Mouse (Mus musculus) MEL (cell line): ENCODE results near the gene Psmc3ip. TPM values are rescaled to one million over a fixed set of nuclear protein-coding genes. Genes with fewer than 3 reads are reported as not detected.

Source experiments
- polyA plus RNA-seq, 2 experiments: library from polyadenylated mRNA; stranded (reverse) in 1 of 2; unstranded in 1 of 2; fragments of >175 nt in 1 of 2; fragments of >200 nt in 1 of 2; gene quantifications; 2 replicates each; pipeline versions ENCODE4 v1.2.1 to v1.2.4; 2012; ENCODE audit warnings: low replicate concordance in 2 of 2, low read depth in 1 of 2; ENCODE audit not compliant: insufficient read length in 2 of 2, insufficient read depth in 1 of 2, missing spikeins in 1 of 2
- total RNA-seq: library from RNA; depleted of rRNA; stranded (reverse); fragments of 300-350 nt; gene quantifications from 2 replicates; pipeline ENCODE4 v1.2.3, GENCODE M21; 2012; rRNA removed

Gene Psmc3ip
- total and polyA plus RNA-seq, 3 experiments = 8.2 to 14.5 TPM; not detected in 1

Other genes with a start within 250 kb of the Psmc3ip start
- gene Stat5b, start 244.7 kb downstream of the Psmc3ip start, total RNA-seq = 28.7 and 29.3 TPM in 2 replicates
- 10 to 100 TPM; 32.3 to 37.0 TPM for gene Stat5b, start 244.7 kb downstream of the Psmc3ip start, polyA plus RNA-seq
- 54.2 and 59.0 TPM in 2 replicates for gene Stat5a, start 236.1 kb downstream of the Psmc3ip start, total RNA-seq
- 10 to 100 TPM in 1 of 2 experiments, not detected in 1; 86.8 TPM for gene Stat5a, start 236.1 kb downstream of the Psmc3ip start, polyA plus RNA-seq
- 25.7 and 31.1 TPM in 2 replicates for gene Stat3, start 155.9 kb downstream of the Psmc3ip start, total RNA-seq
- 100 to 1,000 TPM in 1 of 2 experiments, 10 to 100 TPM in 1; 64.7 to 249 TPM for gene Stat3, start 155.9 kb downstream of the Psmc3ip start, polyA plus RNA-seq
- gene Cavin1, start 124.5 kb downstream of the Psmc3ip start, total RNA-seq = 2.9 and 3.4 TPM in 2 replicates
- gene Cavin1, start 124.5 kb downstream of the Psmc3ip start, polyA plus RNA-seq = 1 to 10 TPM in 1 of 2 experiments, not detected in 1; 9.0 TPM
- gene Atp6v0a1, start 86.0 kb downstream of the Psmc3ip start, total RNA-seq = 12.8 and 20.8 TPM in 2 replicates
- 10 to 100 TPM in 1 of 2 experiments, not detected in 1; 23.2 TPM for gene Atp6v0a1, start 86.0 kb downstream of the Psmc3ip start, polyA plus RNA-seq
- 1.1 and 1.5 TPM in 2 replicates for gene Naglu, start 25.4 kb downstream of the Psmc3ip start, total RNA-seq
- 1 to 10 TPM in 1 of 2 experiments, not detected in 1; 3.1 TPM for gene Naglu, start 25.4 kb downstream of the Psmc3ip start, polyA plus RNA-seq
- not detected in 2 replicates for gene Hsd17b1, start 17.0 kb downstream of the Psmc3ip start, total RNA-seq
- not detected for gene Hsd17b1, start 17.0 kb downstream of the Psmc3ip start, polyA plus RNA-seq
- gene Coasy, start 12.9 kb downstream of the Psmc3ip start, total RNA-seq = 34.8 and 42.9 TPM in 2 replicates
- 10 to 100 TPM in 1 of 2 experiments, not detected in 1; 44.2 TPM for gene Coasy, start 12.9 kb downstream of the Psmc3ip start, polyA plus RNA-seq
- 70.8 and 75.9 TPM in 2 replicates for gene Mlx, start 8.2 kb downstream of the Psmc3ip start, total RNA-seq
- 10 to 100 TPM in 1 of 2 experiments, not detected in 1; 57.5 TPM for gene Mlx, start 8.2 kb downstream of the Psmc3ip start, polyA plus RNA-seq
- gene Retreg3, start 24.5 kb upstream of the Psmc3ip start, total RNA-seq = 17.0 and 24.6 TPM in 2 replicates
- gene Retreg3, start 24.5 kb upstream of the Psmc3ip start, polyA plus RNA-seq = 10 to 100 TPM in 1 of 2 experiments, not detected in 1; 23.4 TPM
- 60.0 and 68.1 TPM in 2 replicates for gene Tubg1, start 24.5 kb upstream of the Psmc3ip start, total RNA-seq
- gene Tubg1, start 24.5 kb upstream of the Psmc3ip start, polyA plus RNA-seq = 100 to 1,000 TPM; 125 to 183 TPM
- gene Tubg2, start 60.5 kb upstream of the Psmc3ip start, total RNA-seq = not detected in 2 replicates
- gene Tubg2, start 60.5 kb upstream of the Psmc3ip start, polyA plus RNA-seq = not detected
- gene Cntnap1, start 75.1 kb upstream of the Psmc3ip start, total RNA-seq = not detected in 2 replicates
- gene Cntnap1, start 75.1 kb upstream of the Psmc3ip start, polyA plus RNA-seq = under 1 TPM in 1 of 2 experiments, not detected in 1; 0.01 TPM
- 0.81 and 1.4 TPM in 2 replicates for gene Plekhh3, start 75.9 kb upstream of the Psmc3ip start, total RNA-seq
- gene Plekhh3, start 75.9 kb upstream of the Psmc3ip start, polyA plus RNA-seq = 1 to 10 TPM in 1 of 2 experiments, not detected in 1; 1.5 TPM
- gene Ccr10, start 80.0 kb upstream of the Psmc3ip start, total RNA-seq = not detected in 2 replicates
- not detected for gene Ccr10, start 80.0 kb upstream of the Psmc3ip start, polyA plus RNA-seq
- 5.0 and 6.3 TPM in 2 replicates for gene Ezh1, start 131.0 kb upstream of the Psmc3ip start, total RNA-seq
- gene Ezh1, start 131.0 kb upstream of the Psmc3ip start, polyA plus RNA-seq = 1 to 10 TPM in 1 of 2 experiments, not detected in 1; 8.4 TPM
- gene Ramp2, start 150.6 kb upstream of the Psmc3ip start, total RNA-seq = 0.12 TPM in 1 of 2 replicates, not detected in the other
- not detected for gene Ramp2, start 150.6 kb upstream of the Psmc3ip start, polyA plus RNA-seq
- 68.4 and 75.5 TPM in 2 replicates for gene Vps25, start 158.3 kb upstream of the Psmc3ip start, total RNA-seq
- 100 to 1,000 TPM in 1 of 2 experiments, not detected in 1; 107 TPM for gene Vps25, start 158.3 kb upstream of the Psmc3ip start, polyA plus RNA-seq
- gene Wnk4, start 165.1 kb upstream of the Psmc3ip start, total RNA-seq = 0.72 and 0.92 TPM in 2 replicates
- gene Wnk4, start 165.1 kb upstream of the Psmc3ip start, polyA plus RNA-seq = 1 to 10 TPM in 1 of 2 experiments, not detected in 1; 3.4 TPM
- 2.4 TPM in 2 replicates for gene Cntd1, start 183.6 kb upstream of the Psmc3ip start, total RNA-seq
- gene Cntd1, start 183.6 kb upstream of the Psmc3ip start, polyA plus RNA-seq = under 1 TPM in 1 of 2 experiments, not detected in 1; 0.84 TPM
- 294 and 325 TPM in 2 replicates for gene Coa3, start 183.7 kb upstream of the Psmc3ip start, total RNA-seq
- gene Coa3, start 183.7 kb upstream of the Psmc3ip start, polyA plus RNA-seq = 100 to 1,000 TPM in 1 of 2 experiments, not detected in 1; 120 TPM
- 167 and 181 TPM in 2 replicates for gene Becn1, start 206.8 kb upstream of the Psmc3ip start, total RNA-seq
- 100 to 1,000 TPM in 1 of 2 experiments, not detected in 1; 122 TPM for gene Becn1, start 206.8 kb upstream of the Psmc3ip start, polyA plus RNA-seq
- gene Psme3, start 220.8 kb upstream of the Psmc3ip start, total RNA-seq = 129 and 139 TPM in 2 replicates
- gene Psme3, start 220.8 kb upstream of the Psmc3ip start, polyA plus RNA-seq = 100 to 1,000 TPM; 369 to 446 TPM
- 9.1 and 12.1 TPM in 2 replicates for gene Aoc2, start 229.6 kb upstream of the Psmc3ip start, total RNA-seq
- 10 to 100 TPM in 1 of 2 experiments, not detected in 1; 21.1 TPM for gene Aoc2, start 229.6 kb upstream of the Psmc3ip start, polyA plus RNA-seq
- 0.62 and 0.69 TPM in 2 replicates for gene Aoc3, start 235.2 kb upstream of the Psmc3ip start, total RNA-seq
- gene Aoc3, start 235.2 kb upstream of the Psmc3ip start, polyA plus RNA-seq = 1 to 10 TPM in 1 of 2 experiments, not detected in 1; 2.2 TPM